Comparison of ENCODE assay signal across 8 mouse cellular contexts in the genomic region with DNA sequence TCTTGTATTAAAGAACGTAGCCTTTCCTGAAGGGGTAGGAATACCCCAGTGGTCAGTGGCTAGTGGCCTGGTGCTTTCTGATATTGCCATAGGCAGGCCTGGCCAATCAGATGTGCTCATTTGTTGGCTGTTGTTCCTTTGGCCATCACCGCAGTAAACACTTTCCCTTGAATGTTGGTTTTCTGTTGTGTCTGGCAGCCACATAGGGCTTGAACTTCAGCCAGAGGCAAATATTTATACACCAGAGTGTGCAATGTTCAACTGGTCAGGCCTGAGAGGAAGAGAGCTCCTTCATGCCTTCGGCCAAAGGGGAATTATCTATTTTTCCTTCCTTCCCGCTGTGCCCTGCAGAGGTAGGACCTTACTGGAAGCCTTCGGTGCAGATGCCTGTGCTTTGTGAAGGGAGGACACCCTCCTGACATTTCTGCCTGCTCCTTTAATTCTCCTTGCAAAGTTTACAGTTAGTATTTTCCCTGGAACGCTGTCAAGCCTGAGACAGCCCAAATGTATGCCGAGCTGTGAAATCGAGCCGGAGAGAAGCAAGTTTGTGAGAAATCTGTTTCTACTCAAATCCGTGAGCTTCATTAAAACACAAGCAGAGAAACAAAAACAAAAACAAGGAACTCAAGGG.
DNase-seq lines count a peak whose midpoint lies in the region; ATAC-seq and TF ChIP-seq lines count a peak whose summit lies in the region.

No protein-coding gene starts in this region.

- no peaks in the 10 kb centered on the region for H3K9me3 ChIP-seq in MEL (replicated peaks; ENCODE audit: insufficient read depth, low read length)
- no peaks in the 10 kb centered on the region for H3K9me3 ChIP-seq in forebrain, postnatal 0 days (ENCODE audit: low read length)
- H3K9me3 ChIP-seq in hindbrain, embryonic 15.5 days = no peaks in the 10 kb centered on the region
- no peaks in the 10 kb centered on the region for H3K9me3 ChIP-seq in neural tube, embryonic 14.5 days (ENCODE audit: control insufficient read depth, low read length)

- TF ChIP-seq POLR2A in MEL (IDR thresholded peaks at IDR 0.05; ENCODE audit: control insufficient read depth in 1 of 2, insufficient read depth in 1 of 2, low read depth in 1 of 2, low read length in 2 of 2, poor library complexity in 1 of 2) = no peak

- peak overlapping the region; percentile 44 for H3K4me2 ChIP-seq in forebrain, postnatal 0 days (ENCODE audit: low read depth)
- H3K4me2 ChIP-seq in hindbrain, embryonic 15.5 days = peak overlapping the region; percentile 53
- peak overlapping the region; percentile 47 for H3K4me2 ChIP-seq in neural tube, embryonic 14.5 days (ENCODE audit: low read depth, low read length)

- no peaks in the 10 kb centered on the region for H3K27me3 ChIP-seq in MEL (ENCODE audit: control insufficient read depth in 1 of 2, insufficient read depth in 2 of 2, low read length in 2 of 2)
- no peaks in the 10 kb centered on the region for H3K27me3 ChIP-seq in Patski
- no peaks in the 10 kb centered on the region for H3K27me3 ChIP-seq in forebrain, postnatal 0 days (ENCODE audit: insufficient read depth, low read length)
- no peaks in the 10 kb centered on the region for H3K27me3 ChIP-seq in hindbrain, embryonic 15.5 days
- H3K27me3 ChIP-seq in neural tube, embryonic 14.5 days (ENCODE audit: control insufficient read depth, insufficient read depth, low read length) = no peaks in the 10 kb centered on the region

- TF ChIP-seq CTCF in MEL (IDR thresholded peaks at IDR 0.05 in 2 of 3, conservative IDR thresholded peaks at IDR 0.05 in 1 of 3; ENCODE audit: control insufficient read depth in 1 of 3, insufficient read depth in 1 of 3, low read depth in 2 of 3, low read length in 3 of 3, poor library complexity in 1 of 3, severe bottlenecking in 1 of 3) (no peak), Patski (IDR thresholded peaks at IDR 0.05) (no peak)
- no peak for TF ChIP-seq CTCF in forebrain, postnatal 0 days (IDR thresholded peaks at IDR 0.05; ENCODE audit: low read depth)

- DNase-seq in MEL (ENCODE audit: low read depth, low spot score) (no peak), Patski (ENCODE audit: low read depth, low spot score) (no peak)
- no peak for DNase-seq in forebrain, postnatal 0 days
- DNase-seq in left cerebral cortex, postnatal 4 days = peak; percentile 35
- no peak for DNase-seq in thymus, postnatal 36 days

- peaks cover 13 to 14% of the 10 kb centered on the region in 2 experiments for H3K36me3 ChIP-seq in MEL (ENCODE audit: control insufficient read depth in 1 of 2, insufficient read depth in 2 of 2, low read length in 2 of 2)
- no peaks in the 10 kb centered on the region for H3K36me3 ChIP-seq in forebrain, postnatal 0 days (ENCODE audit: insufficient read depth)
- H3K36me3 ChIP-seq in hindbrain, embryonic 15.5 days = no peaks in the 10 kb centered on the region
- no peaks in the 10 kb centered on the region for H3K36me3 ChIP-seq in neural tube, embryonic 14.5 days (ENCODE audit: control insufficient read depth, insufficient read depth, low read length)

- no peak overlapping the region for H3K9ac ChIP-seq in MEL (ENCODE audit: control insufficient read depth, low read depth, low read length, poor library complexity, severe bottlenecking)
- peak overlapping the region; percentile 38 for H3K9ac ChIP-seq in forebrain, postnatal 0 days
- H3K9ac ChIP-seq in hindbrain, embryonic 15.5 days = no peak overlapping the region
- H3K9ac ChIP-seq in neural tube, embryonic 14.5 days (replicated peaks; ENCODE audit: low read depth, low read length) = no peak overlapping the region

- WGBS in forebrain, postnatal 0 days = 31% methylated on average over 10 of the region's 10 CpGs
- 61% methylated on average over 10 of the region's 10 CpGs for WGBS in hindbrain, embryonic 15.5 days
- WGBS in neural tube, embryonic 14.5 days = 66% methylated on average over 10 of the region's 10 CpGs

- in situ Hi-C loops in Patski (cut with MboI; ENCODE audit: low pct_unique_long_range_greater_than_20kb) = no loop called here

- H3K4me1 ChIP-seq in MEL (ENCODE audit: control insufficient read depth in 1 of 2, insufficient read depth in 2 of 2, low read length in 2 of 2) = peaks cover 0 to 8% of the 10 kb centered on the region in 2 experiments; a peak in 2 of 4 replicates
- peaks cover 27% of the 10 kb centered on the region; the same call in 1 of the 2 replicates for H3K4me1 ChIP-seq in forebrain, postnatal 0 days (ENCODE audit: insufficient read depth)
- peaks cover 46% of the 10 kb centered on the region for H3K4me1 ChIP-seq in hindbrain, embryonic 15.5 days (replicated peaks)
- peaks cover 14% of the 10 kb centered on the region for H3K4me1 ChIP-seq in neural tube, embryonic 14.5 days (ENCODE audit: control insufficient read depth, insufficient read depth, low read length)

- ATAC-seq in Patski = peak; percentile 20
- peak; percentile 40 for ATAC-seq in forebrain, postnatal 0 days
- ATAC-seq in hindbrain, embryonic 15.5 days (ENCODE audit: low FRiP score, low read depth) = 0 out of 2 replicates have a peak, but pooled peaks have one; percentile 9
- no peak for ATAC-seq in neural tube, embryonic 14.5 days (ENCODE audit: low read depth)
- no peak for ATAC-seq in megakaryocyte, adult 5-6 weeks (ENCODE audit: poor library complexity, severe bottlenecking)

- H3K4me3 ChIP-seq in MEL (ENCODE audit: control insufficient read depth in 1 of 2, insufficient read depth in 1 of 2, low read depth in 2 of 2, low read length in 2 of 2) = no peak overlapping the region
- H3K4me3 ChIP-seq in forebrain, postnatal 0 days (ENCODE audit: low read depth, low read length) = peak overlapping the region; percentile 43
- H3K4me3 ChIP-seq in hindbrain, embryonic 15.5 days = peak overlapping the region; percentile 32
- peak overlapping the region; percentile 23 for H3K4me3 ChIP-seq in neural tube, embryonic 14.5 days (ENCODE audit: low read depth, low read length)

- TF ChIP-seq RAD21 in MEL (IDR thresholded peaks at IDR 0.05; ENCODE audit: low read depth, low read length) = no peak

- intact Hi-C loops in left cerebral cortex, postnatal 4 days (cut with DNase I) = no loop called here

- CTCF ChIA-PET in Patski (lab: Charles Lee) = interaction anchor here (1.2 to 1.5 kb wide), 2 partner anchors 19 to 27 kb away, joined by 3 to 4 read pairs; no protein-coding TSS in a partner anchor

- H3K79me2 ChIP-seq in MEL (ENCODE audit: control insufficient read depth, insufficient read depth, low read length, poor library complexity) = peaks cover 29% of the 10 kb centered on the region

- no peak overlapping the region for H3K27ac ChIP-seq in MEL (ENCODE audit: control insufficient read depth, low read depth, low read length)
- peak overlapping the region; percentile 83 for H3K27ac ChIP-seq in forebrain, postnatal 0 days (ENCODE audit: low read depth, low read length)
- H3K27ac ChIP-seq in hindbrain, embryonic 15.5 days (replicated peaks) = peak overlapping the region; percentile 82
- H3K27ac ChIP-seq in neural tube, embryonic 14.5 days (ENCODE audit: low read depth, low read length) = peak overlapping the region; percentile 80

- POLR2A ChIA-PET in Patski (lab: Charles Lee) = interaction anchor here (1.0 to 1.5 kb wide), 4 partner anchors 9 to 89 kb away, joined by 3 to 5 read pairs (median 5); no protein-coding TSS in a partner anchor

- TF ChIP-seq EP300 in MEL (IDR thresholded peaks at IDR 0.05; ENCODE audit: low read depth in 1 of 2, low read length in 2 of 2) = no peak

TF ChIP-seq in MEL, 35 proteins besides CTCF, POLR2A, EP300 and RAD21:
- TF ChIP-seq CHD1 (IDR thresholded peaks at IDR 0.05; ENCODE audit: low read depth, low read length) (no peak), ZMIZ1 (IDR thresholded peaks at IDR 0.05; ENCODE audit: low read depth, low read length) (no peak), MEF2A (IDR thresholded peaks at IDR 0.05; ENCODE audit: extremely low read depth, insufficient replicate concordance, low read depth, low read length, poor library complexity, severe bottlenecking) (no peak), JUND (IDR thresholded peaks at IDR 0.05; ENCODE audit: low read depth, low read length) (no peak), SIN3A (IDR thresholded peaks at IDR 0.05; ENCODE audit: low read length) (no peak), POLR2AphosphoS2 (IDR thresholded peaks at IDR 0.05; ENCODE audit: low read length) (0 out of 2 replicates have a peak, but pooled peaks have one; percentile 37), UBTF (IDR thresholded peaks at IDR 0.05; ENCODE audit: borderline replicate concordance, insufficient read depth, low read depth, low read length) (no peak)

Comparison
In these comparisons a context has a peak if more than half of its experiments do, and no peak if none do; other contexts are left out.
1. H3K4me3 ChIP-seq: peak in forebrain, postnatal 0 days (single experiment), hindbrain, embryonic 15.5 days (single experiment) and neural tube, embryonic 14.5 days (single experiment); none in MEL (0 of 2).
2. ATAC-seq: peak in Patski (single experiment), forebrain, postnatal 0 days (single experiment) and hindbrain, embryonic 15.5 days (single experiment); none in neural tube, embryonic 14.5 days (single experiment) and megakaryocyte, adult 5-6 weeks (single experiment).
3. Peak in every context shown above with its lines, with median percentiles within 50 percentile points of each other: H3K4me2 ChIP-seq.